Mouse (Mus musculus) urinary bladder, adult 18-20 months (tissue): ENCODE measurements around the gene Pias4.
"Not testable (repeated sequence)": the region's sequence is repeated elsewhere in the genome, so short reads cannot be mapped to it uniquely, and the experiment has no call there.

Experiments
- DNase-seq, 2 experiments: peaks; one replicate each; pipeline ENCODE4 v3.0.0; 2022; ENCODE audit warnings: low spot score in 2 of 2, mixed read lengths in 2 of 2

Pias4 gene

GRCm38 (mm10) chr10:81190912-81191321, 23.2 kb upstream of the Pias4 start:
- no peak for DNase-seq

- no peak for DNase-seq
Observed at GRCm38 (mm10) chr10:81190236-81190911, 22.7 kb upstream of the Pias4 start.

- DNase-seq = no peak
Observed at GRCm38 (mm10) chr10:81189821-81190220, 22.1 kb upstream of the Pias4 start.

GRCm38 (mm10) chr10:81187161-81187560, 19.4 kb upstream of the Pias4 start:
- no peak for DNase-seq

GRCm38 (mm10) chr10:81184765-81185164, 17.0 kb upstream of the Pias4 start:
- DNase-seq = no peak

- DNase-seq = no peak
Observed at GRCm38 (mm10) chr10:81183805-81184204, 16.1 kb upstream of the Pias4 start, which contains the start of gene 4930442H23Rik. Gene 4930442H23Rik (minus strand): TSS chr10:81183849.

GRCm38 (mm10) chr10:81182336-81183333, 14.9 kb upstream of the Pias4 start, which contains the start of gene Dapk3:
Gene Dapk3 (plus strand): TSS chr10:81183005.
- DNase-seq = peak; percentile 92 to 93

- not testable (repeated sequence) for DNase-seq
Observed at GRCm38 (mm10) chr10:81181860-81182259, 14.1 kb upstream of the Pias4 start.

GRCm38 (mm10) chr10:81180946-81181345, 13.2 kb upstream of the Pias4 start:
- DNase-seq = no peak

GRCm38 (mm10) chr10:81179451-81180342, 12.0 kb upstream of the Pias4 start:
- no peak for DNase-seq

GRCm38 (mm10) chr10:81178927-81179326, 11.2 kb upstream of the Pias4 start:
- no peak for DNase-seq

- DNase-seq = no peak
Observed at GRCm38 (mm10) chr10:81177958-81178712, 10.4 kb upstream of the Pias4 start.

GRCm38 (mm10) chr10:81177491-81177925, 9.8 kb upstream of the Pias4 start:
- DNase-seq = no peak

- DNase-seq = peak; percentile 97 to 98
Observed at GRCm38 (mm10) chr10:81176466-81177271, 8.9 kb upstream of the Pias4 start, which contains the start of gene Eef2. Gene Eef2 (plus strand): TSS chr10:81176631.

- no peak for DNase-seq
Observed at GRCm38 (mm10) chr10:81175936-81176465, 8.3 kb upstream of the Pias4 start.

GRCm38 (mm10) chr10:81175345-81175701, 7.6 kb upstream of the Pias4 start:
- not testable (repeated sequence) for DNase-seq

GRCm38 (mm10) chr10:81174617-81175344, 7.1 kb upstream of the Pias4 start:
- DNase-seq = peak; percentile 75 to 82

- peak; percentile 69 to 74 for DNase-seq
Observed at GRCm38 (mm10) chr10:81173132-81173531, 5.4 kb upstream of the Pias4 start.

GRCm38 (mm10) chr10:81169411-81169900, 1.7 kb upstream of the Pias4 start:
- DNase-seq = not testable (repeated sequence)
